Mouse (Mus musculus): Measurements from ENCODE around the gene Zfp871. TPM values are rescaled to one million over a fixed set of nuclear protein-coding genes. Genes with fewer than 3 reads are reported as not detected.

The Zfp871 gene
- polyA plus RNA-seq, 1 experiment = 27.4 TPM

DNA sequence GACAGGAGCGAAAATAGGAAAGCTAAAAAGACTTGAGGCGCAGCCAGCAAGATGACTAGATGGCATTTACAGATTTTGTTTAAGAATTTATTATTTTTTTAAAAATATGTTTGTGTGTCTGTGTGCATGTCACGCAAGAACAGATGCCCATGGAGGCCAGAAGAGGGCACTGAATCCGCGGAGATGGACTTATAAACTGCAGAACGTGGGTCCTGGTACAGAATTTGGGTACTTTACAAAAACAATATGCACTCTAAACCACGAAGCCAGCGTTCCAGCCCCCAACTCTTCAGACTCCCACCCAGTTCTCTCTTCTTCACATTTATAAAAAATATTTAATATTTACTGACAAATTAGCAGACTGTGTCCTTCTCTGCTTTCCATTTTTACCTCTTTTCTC lies 1.2 kb upstream of the Zfp871 start:
- TF ChIP-seq CTCF (IDR thresholded peaks at IDR 0.05; ENCODE audit: extremely low read depth, insufficient read depth, low read length) (no peak), POLR2A (IDR thresholded peaks at IDR 0.05; ENCODE audit: extremely low read depth, insufficient read depth, low read length) (no peak)
- no peak overlapping the region for H3K27ac ChIP-seq (ENCODE audit: insufficient read depth, low read length)
- peaks cover 7% of the 10 kb centered on the region for H3K4me1 ChIP-seq (ENCODE audit: control insufficient read depth, insufficient read depth, low read length)
- no peak overlapping the region for H3K4me3 ChIP-seq (ENCODE audit: insufficient read depth, low read length)

GRCm38 (mm10) chr17:32788576-32788975 lies 489 bp upstream of the Zfp871 start:
- TF ChIP-seq CTCF (IDR thresholded peaks at IDR 0.05; ENCODE audit: extremely low read depth, insufficient read depth, low read length) = no peak
- TF ChIP-seq POLR2A (IDR thresholded peaks at IDR 0.05; ENCODE audit: extremely low read depth, insufficient read depth, low read length) = no peak
- no peak overlapping the region for H3K27ac ChIP-seq (ENCODE audit: insufficient read depth, low read length)
- peak overlapping the region; percentile 62; the same call in 1 of the 2 replicates for H3K4me3 ChIP-seq (ENCODE audit: insufficient read depth, low read length)
- peaks cover 8% of the 10 kb centered on the region for H3K4me1 ChIP-seq (ENCODE audit: control insufficient read depth, insufficient read depth, low read length)

- TF ChIP-seq CTCF (IDR thresholded peaks at IDR 0.05; ENCODE audit: extremely low read depth, insufficient read depth, low read length) = no peak
- no peak for TF ChIP-seq POLR2A (IDR thresholded peaks at IDR 0.05; ENCODE audit: extremely low read depth, insufficient read depth, low read length)
- Histone ChIP-seq H3K4me1 (ENCODE audit: control insufficient read depth, insufficient read depth, low read length) (peaks cover 8% of the 10 kb centered on the region), H3K27ac (ENCODE audit: insufficient read depth, low read length) (peak overlapping the region; percentile 76), H3K4me3 (ENCODE audit: insufficient read depth, low read length) (peak overlapping the region; percentile 62)
These were observed 522 bp downstream of the Zfp871 start for GRCm38 (mm10) chr17:32787436-32788093.

GRCm38 (mm10) chr17:32786944-32787343 lies 1.1 kb downstream of the Zfp871 start:
- H3K4me3 ChIP-seq (ENCODE audit: insufficient read depth, low read length) = peak overlapping the region; percentile 62
- H3K4me1 ChIP-seq (ENCODE audit: control insufficient read depth, insufficient read depth, low read length) = peaks cover 8% of the 10 kb centered on the region
- no peak for TF ChIP-seq CTCF (IDR thresholded peaks at IDR 0.05; ENCODE audit: extremely low read depth, insufficient read depth, low read length)
- no peak overlapping the region for H3K27ac ChIP-seq (ENCODE audit: insufficient read depth, low read length)

DNA sequence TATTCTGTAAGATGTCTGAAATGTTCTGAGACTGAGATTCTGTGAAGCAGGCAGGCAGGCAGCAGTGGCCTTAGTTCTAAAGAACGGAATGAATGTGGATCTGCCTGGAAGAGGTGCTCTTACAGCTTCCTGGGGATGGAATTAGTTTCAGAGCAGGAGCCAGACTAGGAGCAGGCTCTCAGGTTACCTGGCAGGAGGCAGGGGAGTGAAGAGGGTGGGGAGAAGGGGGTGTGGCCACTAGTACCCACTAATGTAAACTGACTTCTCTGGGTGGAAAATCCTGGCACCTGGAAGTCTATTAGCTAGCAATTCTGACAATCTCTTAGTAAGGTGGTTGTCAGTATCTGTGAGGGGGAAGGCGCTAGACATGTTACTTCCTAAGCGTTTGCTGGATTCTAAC lies 2.4 kb downstream of the Zfp871 start:
- H3K4me1 ChIP-seq (ENCODE audit: control insufficient read depth, insufficient read depth, low read length) = peaks cover 8% of the 10 kb centered on the region
- H3K27ac ChIP-seq (ENCODE audit: insufficient read depth, low read length) = no peak overlapping the region
- TF ChIP-seq POLR2A (IDR thresholded peaks at IDR 0.05; ENCODE audit: extremely low read depth, insufficient read depth, low read length) = no peak
- no peak overlapping the region for H3K4me3 ChIP-seq (ENCODE audit: insufficient read depth, low read length)

DNA sequence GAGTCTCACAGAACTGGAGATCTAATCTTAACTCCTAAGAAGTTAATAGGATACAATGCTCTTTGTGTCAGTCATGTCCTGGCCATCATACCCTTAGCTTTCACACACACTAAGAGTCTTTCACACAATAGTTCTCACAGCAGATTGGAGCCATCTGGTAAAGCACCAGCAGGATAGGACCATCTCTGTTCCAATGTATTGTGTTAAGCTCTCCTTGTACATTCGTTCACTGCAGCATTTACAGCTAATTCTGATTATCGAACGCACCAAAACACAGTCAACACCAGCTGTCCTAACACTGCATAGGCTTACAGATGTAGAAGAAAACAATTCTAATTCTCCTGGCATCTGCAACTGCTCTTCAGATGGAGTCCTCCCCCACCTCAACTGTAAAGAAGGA lies 10.5 kb downstream of the Zfp871 start:
- no peak overlapping the region for H3K27ac ChIP-seq (ENCODE audit: insufficient read depth, low read length)
- no peak overlapping the region for H3K4me3 ChIP-seq (ENCODE audit: insufficient read depth, low read length)
- H3K4me1 ChIP-seq (ENCODE audit: control insufficient read depth, insufficient read depth, low read length) = peaks cover 6% of the 10 kb centered on the region
- TF ChIP-seq CTCF (IDR thresholded peaks at IDR 0.05; ENCODE audit: extremely low read depth, insufficient read depth, low read length) = no peak

DNA sequence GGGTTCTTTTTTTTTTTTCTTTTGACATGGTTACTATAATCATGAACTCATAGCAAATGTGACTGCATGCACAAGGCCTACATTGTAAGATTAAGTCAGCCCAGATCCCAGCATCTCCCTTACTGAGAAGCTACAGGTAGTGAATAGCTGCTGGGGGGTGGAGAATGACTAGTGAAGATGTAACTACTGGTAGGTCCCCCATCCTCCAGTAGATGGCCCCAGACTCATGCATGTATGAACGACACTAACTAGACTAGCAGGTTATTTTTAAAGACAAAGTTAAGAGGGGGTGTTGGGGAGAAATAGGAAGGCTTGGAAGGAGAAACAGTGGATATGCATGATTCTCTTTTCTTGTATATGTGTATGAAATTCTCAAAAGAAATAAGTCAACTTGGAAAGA lies 16.9 kb downstream of the Zfp871 start:
- peak; percentile 26; the same call in 1 of the 2 replicates for TF ChIP-seq CTCF (IDR thresholded peaks at IDR 0.05; ENCODE audit: extremely low read depth, insufficient read depth, low read length)
- TF ChIP-seq POLR2A (IDR thresholded peaks at IDR 0.05; ENCODE audit: extremely low read depth, insufficient read depth, low read length) = no peak
- Histone ChIP-seq H3K27ac (ENCODE audit: insufficient read depth, low read length) (no peak overlapping the region), H3K4me1 (ENCODE audit: control insufficient read depth, insufficient read depth, low read length) (peaks cover 2% of the 10 kb centered on the region; the same call in 1 of the 2 replicates), H3K4me3 (ENCODE audit: insufficient read depth, low read length) (no peak overlapping the region)

DNA sequence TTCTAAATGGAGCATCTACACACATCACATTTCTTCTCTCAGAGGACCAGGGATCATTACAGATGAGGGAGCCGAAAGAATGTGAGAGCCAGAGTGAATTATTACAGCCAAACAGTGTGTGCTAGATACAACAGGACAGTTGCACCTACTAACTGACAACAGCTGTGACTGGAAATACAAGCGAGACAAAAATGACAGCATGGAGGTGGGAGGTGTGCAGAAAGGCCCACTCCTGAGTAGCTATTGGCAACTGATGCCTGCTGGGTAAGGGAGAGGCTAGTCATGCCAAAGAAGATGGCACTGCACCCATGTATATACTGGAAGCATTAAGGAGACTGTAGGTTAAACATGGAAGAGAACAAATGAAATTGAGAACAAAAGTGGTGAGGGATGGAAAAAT lies 21.7 kb downstream of the Zfp871 start:
- TF ChIP-seq CTCF (IDR thresholded peaks at IDR 0.05; ENCODE audit: extremely low read depth, insufficient read depth, low read length) (no peak), POLR2A (IDR thresholded peaks at IDR 0.05; ENCODE audit: extremely low read depth, insufficient read depth, low read length) (no peak)
- Histone ChIP-seq H3K4me3 (ENCODE audit: insufficient read depth, low read length) (no peak overlapping the region), H3K4me1 (ENCODE audit: control insufficient read depth, insufficient read depth, low read length) (peaks cover 2% of the 10 kb centered on the region; the same call in 1 of the 2 replicates), H3K27ac (ENCODE audit: insufficient read depth, low read length) (no peak overlapping the region)

DNA sequence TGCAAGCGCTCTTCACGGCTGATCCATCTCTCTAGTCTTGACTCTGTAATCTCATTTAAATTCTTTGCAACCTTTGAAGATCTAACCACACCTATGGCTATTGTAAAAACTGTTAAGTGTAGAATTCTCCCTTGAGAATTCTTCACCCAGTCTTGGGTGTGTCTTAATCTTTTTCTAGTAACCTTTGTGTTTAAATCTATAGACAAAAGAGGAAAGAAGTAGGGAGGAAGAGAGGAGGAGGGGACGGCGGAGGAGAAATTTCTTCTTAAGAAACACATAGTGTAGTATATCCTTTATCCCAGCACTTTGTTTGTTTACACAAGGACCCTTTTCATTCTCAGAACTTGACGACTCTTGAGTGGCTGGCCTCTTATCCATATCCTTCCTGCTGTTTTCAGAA lies 30.8 kb downstream of the Zfp871 start:
- Histone ChIP-seq H3K4me3 (ENCODE audit: insufficient read depth, low read length) (no peak overlapping the region), H3K4me1 (ENCODE audit: control insufficient read depth, insufficient read depth, low read length) (no peaks in the 10 kb centered on the region), H3K27ac (ENCODE audit: insufficient read depth, low read length) (no peak overlapping the region)
- TF ChIP-seq CTCF (IDR thresholded peaks at IDR 0.05; ENCODE audit: extremely low read depth, insufficient read depth, low read length) (no peak), POLR2A (IDR thresholded peaks at IDR 0.05; ENCODE audit: extremely low read depth, insufficient read depth, low read length) (no peak)

GRCm38 (mm10) chr17:32753634-32754033 lies 34.5 kb downstream of the Zfp871 start:
- Histone ChIP-seq H3K4me3 (ENCODE audit: insufficient read depth, low read length) (no peak overlapping the region), H3K27ac (ENCODE audit: insufficient read depth, low read length) (no peak overlapping the region), H3K4me1 (ENCODE audit: control insufficient read depth, insufficient read depth, low read length) (no peaks in the 10 kb centered on the region)
- TF ChIP-seq CTCF (IDR thresholded peaks at IDR 0.05; ENCODE audit: extremely low read depth, insufficient read depth, low read length) (peak; percentile 1; the same call in 1 of the 2 replicates), POLR2A (IDR thresholded peaks at IDR 0.05; ENCODE audit: extremely low read depth, insufficient read depth, low read length) (no peak)

All from cortical plate, adult 2 months (tissue).